9 mouse cellular contexts compared by ENCODE assay signal in genomic region chr6:134450661-134451119, GRCm38 (mm10). TPM values are rescaled to one million over a fixed set of nuclear protein-coding genes. Genes with fewer than 3 reads are reported as not detected.
DNase-seq lines count a peak whose midpoint lies in the region; ATAC-seq lines count a peak whose summit lies in the region.
"Had no signal": no experiment of that assay in that cellular context is flagged by ENCODE, and none has a peak within 500 bp of the region (broad histone marks: within the 10 kb centered on the region; RNA-seq: fewer than 3 reads in every experiment).

No protein-coding gene starts in this region.

- peaks cover 5% of the 10 kb centered on the region; the same call in 1 of the 2 replicates for H3K36me3 ChIP-seq in hindbrain, embryonic 11.5 days (ENCODE audit: control insufficient read depth, insufficient read depth, low read length)
- peaks cover 22% of the 10 kb centered on the region for H3K36me3 ChIP-seq in midbrain, embryonic 16.5 days (ENCODE audit: control insufficient read depth, insufficient read depth, low read length)

- H3K9me3 ChIP-seq in hindbrain, embryonic 11.5 days (ENCODE audit: control insufficient read depth, low read length): no peaks in the 10 kb centered on the region
- H3K9me3 ChIP-seq in midbrain, embryonic 16.5 days (replicated peaks; ENCODE audit: control insufficient read depth, low read length, poor library complexity, severe bottlenecking): no peaks in the 10 kb centered on the region

- H3K27ac ChIP-seq in hindbrain, embryonic 11.5 days (ENCODE audit: low read depth, low read length): no peak overlapping the region
- H3K27ac ChIP-seq in midbrain, embryonic 16.5 days (ENCODE audit: low read length): no peak overlapping the region

- no peak overlapping the region for H3K4me3 ChIP-seq in hindbrain, embryonic 11.5 days (ENCODE audit: low read depth, low read length)
- H3K4me3 ChIP-seq in midbrain, embryonic 16.5 days (ENCODE audit: low read depth, low read length): no peak overlapping the region
- H3K4me3 ChIP-seq: erythroblast, embryonic 14.5 days had no signal

- peak; percentile 10 for DNase-seq in gastrocnemius, adult 18-20 months (ENCODE audit: low spot score)
- DNase-seq in gastrocnemius, adult 8-10 months (ENCODE audit: low spot score in 2 of 2): no peak
- DNase-seq in right cerebral cortex, adult 18-20 months: peak; percentile 60
- DNase-seq in right cerebral cortex, postnatal 14 days: no peak
- peak; percentile 35 for DNase-seq in hindbrain, embryonic 11.5 days (ENCODE audit: low spot score)
- no peak for DNase-seq in layer of hippocampus, postnatal 25 days (ENCODE audit: extremely low spot score in 1 of 2, low spot score in 1 of 2)
- DNase-seq in layer of hippocampus, adult 9-10 months (ENCODE audit: low spot score): no peak

- H3K9ac ChIP-seq in hindbrain, embryonic 11.5 days (ENCODE audit: low read depth, low read length): no peak overlapping the region
- H3K9ac ChIP-seq in midbrain, embryonic 16.5 days (ENCODE audit: low read depth, low read length): no peak overlapping the region

- H3K4me1 ChIP-seq in hindbrain, embryonic 11.5 days (replicated peaks; ENCODE audit: control insufficient read depth, insufficient read depth, low read length): no peaks in the 10 kb centered on the region
- H3K4me1 ChIP-seq in midbrain, embryonic 16.5 days (ENCODE audit: control insufficient read depth, insufficient read depth, low read length): no peaks in the 10 kb centered on the region

- no peaks in the 10 kb centered on the region for H3K27me3 ChIP-seq in hindbrain, embryonic 11.5 days (ENCODE audit: control insufficient read depth, insufficient read depth, low read length)
- H3K27me3 ChIP-seq in midbrain, embryonic 16.5 days (ENCODE audit: control insufficient read depth, insufficient read depth, low read depth, low read length): no peaks in the 10 kb centered on the region

- ATAC-seq in hindbrain, embryonic 11.5 days (ENCODE audit: low FRiP score): peak; percentile 74
- peak; percentile 36; the same call in 1 of the 2 replicates for ATAC-seq in midbrain, embryonic 16.5 days

- no peak overlapping the region for H3K4me2 ChIP-seq in hindbrain, embryonic 11.5 days (replicated peaks; ENCODE audit: low read depth, low read length)
- no peak overlapping the region for H3K4me2 ChIP-seq in midbrain, embryonic 16.5 days (ENCODE audit: low read length)

- 58% methylated on average over 14 of the region's 14 CpGs for WGBS in hindbrain, embryonic 11.5 days
- 66% methylated on average over 14 of the region's 14 CpGs for WGBS in midbrain, embryonic 16.5 days

RNA-seq across cellular contexts. Expression of gene Bcl2l14, which starts 54.6 kb away (rescaled TPM):
- not detected for total RNA-seq in gastrocnemius, adult 18-20 months (2021)
- not detected for total RNA-seq in gastrocnemius, adult 8-10 months (2022)
- 0.15 and 0.17 TPM in 2 replicates for polyA plus RNA-seq in hindbrain, embryonic 11.5 days (2014; fragmentation: Nextera tagmentation; extraction: Ambion mirVana)
- polyA plus RNA-seq in midbrain, embryonic 16.5 days (2015; fragmentation: Nextera tagmentation; extraction: Ambion mirVana): not detected in 2 replicates
- total RNA-seq in layer of hippocampus, postnatal 25 days (2021): not detected
- polyA plus RNA-seq: erythroblast, embryonic 14.5 days had no signal

Comparison
In these comparisons a context has a peak if more than half of its experiments do, and no peak if none do; other contexts are left out.
1. DNase-seq: peak in gastrocnemius, adult 18-20 months (single experiment), right cerebral cortex, adult 18-20 months (single experiment) and hindbrain, embryonic 11.5 days (single experiment); none in gastrocnemius, adult 8-10 months (0 of 2), right cerebral cortex, postnatal 14 days (single experiment), layer of hippocampus, postnatal 25 days (0 of 2) and layer of hippocampus, adult 9-10 months (single experiment).